Mouse (Mus musculus): ENCODE data around the gene Rxfp1.

DNA sequence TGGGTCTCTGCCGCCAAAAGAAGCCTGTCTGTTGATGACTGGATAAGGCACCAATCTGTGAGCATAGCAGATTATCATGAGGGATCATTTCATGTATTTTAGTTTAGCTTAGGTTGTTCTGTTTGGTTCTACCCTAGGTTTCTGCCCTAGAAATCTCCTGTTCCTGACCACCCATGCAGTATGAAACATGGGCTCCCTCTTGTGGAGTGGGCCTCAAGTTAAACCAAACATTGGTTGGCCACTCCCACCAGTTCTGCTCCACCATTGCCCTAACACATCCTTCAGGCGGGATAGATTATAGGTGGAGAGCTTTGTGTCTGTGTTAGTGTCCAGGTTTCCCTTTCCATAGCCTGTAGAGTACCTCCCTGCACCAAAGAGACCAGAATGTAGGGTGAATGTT, 6.7 kb upstream of the Rxfp1 start:
- TF ChIP-seq CTCF (IDR thresholded peaks at IDR 0.05; ENCODE audit: low read depth, low read length) (no peak), POLR2A (IDR thresholded peaks at IDR 0.05; ENCODE audit: borderline replicate concordance, low read depth, low read length) (no peak)
